20 mouse cellular contexts compared by ENCODE assay signal in genomic region chr10:122989916-122990315, GRCm38 (mm10).
DNase-seq lines count a peak whose midpoint lies in the region; ATAC-seq and TF ChIP-seq lines count a peak whose summit lies in the region.
"Had no signal": no experiment of that assay in that cellular context is flagged by ENCODE, and none has a peak within 500 bp of the region (broad histone marks: within the 10 kb centered on the region; RNA-seq: fewer than 3 reads in every experiment).

No protein-coding gene starts in this region.

- 72% methylated on average over 9 of the region's 9 CpGs for WGBS in heart, embryonic 15.5 days

- no peaks in the 10 kb centered on the region for H3K27me3 ChIP-seq in heart, embryonic 15.5 days
- H3K27me3 ChIP-seq: forebrain, embryonic 12.5 days; kidney, embryonic 15.5 days; limb, embryonic 13.5 days; liver, embryonic 13.5 days; stomach, embryonic 15.5 days had no signal

- H3K36me3 ChIP-seq in heart, embryonic 15.5 days, result peaks cover 9% of the 10 kb centered on the region; the same call in 1 of the 2 replicates

- peak overlapping the region; percentile 58 for H3K4me3 ChIP-seq in gastrocnemius, adult 2 months
- H3K4me3 ChIP-seq in heart, embryonic 15.5 days, result no peak overlapping the region
- H3K4me3 ChIP-seq: forebrain, embryonic 12.5 days; hindbrain, embryonic 10.5 days; kidney, embryonic 15.5 days; limb, embryonic 13.5 days; liver, embryonic 13.5 days; stomach, embryonic 15.5 days had no signal

- no peak for TF ChIP-seq CTCF in gastrocnemius, adult 2 months (IDR thresholded peaks at IDR 0.05)

- intact Hi-C loops in gastrocnemius, adult 2 months (cut with DNase I), result loop anchor here (5.0 kb wide), 1 partner anchor 98 kb away; no protein-coding TSS in a partner anchor
- intact Hi-C loops in gastrocnemius, postnatal 14 days (cut with DNase I; ENCODE audit: low total_unique reads), result loop anchor here (5.0 to 10.0 kb wide), 2 partner anchors 183 to 435 kb away; no protein-coding TSS in a partner anchor
- intact Hi-C loops in left cerebral cortex, postnatal 10 days (cut with DNase I), result loop anchor here (10.0 kb wide), 1 partner anchor 315 kb away; the partner anchor contains the start of gene Ppm1h

- peak overlapping the region; percentile 83 for H3K27ac ChIP-seq in gastrocnemius, adult 2 months
- H3K27ac ChIP-seq in heart, embryonic 15.5 days, result peak overlapping the region; percentile 95
- H3K27ac ChIP-seq: forebrain, embryonic 12.5 days; hindbrain, embryonic 10.5 days; kidney, embryonic 15.5 days; limb, embryonic 13.5 days; liver, embryonic 13.5 days had no signal

- no peak for DNase-seq in gastrocnemius, adult 2 months
- no peak for DNase-seq in gastrocnemius, postnatal 14 days
- DNase-seq in heart, adult 11 months, result no peak
- peak; percentile 36 to 64 for DNase-seq in left cerebral cortex, adult 9 months (ENCODE audit: low spot score in 2 of 2)
- no peak for DNase-seq in left cerebral cortex, postnatal 10 days (ENCODE audit: extremely low spot score in 1 of 2, low spot score in 2 of 2)
- no peak for DNase-seq in natural killer cell, adult 2 months (ENCODE audit: low spot score in 2 of 2)
- DNase-seq: adrenal gland, postnatal 36 days; liver, embryonic 13.5 days; lung, embryonic 14.5 days; retina, postnatal 1 day; thymus, adult 2 months had no signal

- H3K9me3 ChIP-seq in heart, embryonic 15.5 days (replicated peaks), result no peaks in the 10 kb centered on the region
- H3K9me3 ChIP-seq: forebrain, embryonic 12.5 days; hindbrain, embryonic 10.5 days; kidney, embryonic 15.5 days; limb, embryonic 13.5 days; liver, embryonic 13.5 days; stomach, embryonic 15.5 days had no signal

- no peak for ATAC-seq in heart, embryonic 15.5 days (replicated peaks; ENCODE audit: insufficient number of reproducible peaks, insufficient read depth, low FRiP score, low read depth)
- ATAC-seq: hindbrain, postnatal 0 days; intestine, postnatal 0 days had no signal

- peak overlapping the region; percentile 22 for H3K4me2 ChIP-seq in heart, embryonic 15.5 days
- H3K4me2 ChIP-seq: forebrain, embryonic 12.5 days; kidney, embryonic 15.5 days; limb, embryonic 13.5 days; liver, embryonic 13.5 days; lung, embryonic 14.5 days; midbrain, embryonic 11.5 days; stomach, embryonic 15.5 days had no signal

- H3K4me1 ChIP-seq in heart, embryonic 15.5 days (replicated peaks), result peaks cover 44% of the 10 kb centered on the region

- H3K9ac ChIP-seq in heart, embryonic 15.5 days, result no peak overlapping the region
- H3K9ac ChIP-seq: forebrain, embryonic 12.5 days; kidney, embryonic 15.5 days; limb, embryonic 13.5 days; liver, embryonic 13.5 days; lung, embryonic 14.5 days; stomach, embryonic 15.5 days had no signal

Comparison
In these comparisons a context has a peak if more than half of its experiments do, and no peak if none do; other contexts are left out.
1. DNase-seq: peak in left cerebral cortex, adult 9 months (2 of 2); none in gastrocnemius, adult 2 months (single experiment), gastrocnemius, postnatal 14 days (single experiment), heart, adult 11 months (single experiment), left cerebral cortex, postnatal 10 days (0 of 2) and natural killer cell, adult 2 months (0 of 2).